Mouse (Mus musculus): ENCODE data around the gene Nup54. TPM values are rescaled to one million over a fixed set of nuclear protein-coding genes. Genes with fewer than 3 reads are reported as not detected.

Gene Nup54
- total RNA-seq, 2 experiments from 2014 or later = 48.8 to 53.0 TPM

GRCm38 (mm10) chr5:92413271-92413981 lies 21.6 kb downstream of the Nup54 start:
- no peak for DNase-seq (ENCODE audit: low spot score in 2 of 2)

- no peak for DNase-seq (ENCODE audit: low spot score in 2 of 2)
These were observed 23.4 kb downstream of the Nup54 start for GRCm38 (mm10) chr5:92411461-92412140.

GRCm38 (mm10) chr5:92410486-92410885 lies 24.5 kb downstream of the Nup54 start:
- no peak for DNase-seq (ENCODE audit: low spot score in 2 of 2)

- DNase-seq (ENCODE audit: low spot score in 2 of 2) = no peak
These were observed 25.5 kb downstream of the Nup54 start for GRCm38 (mm10) chr5:92409361-92410155.

- DNase-seq (ENCODE audit: low spot score in 2 of 2) = no peak
These were observed 30.7 kb downstream of the Nup54 start for GRCm38 (mm10) chr5:92404400-92404678.

GRCm38 (mm10) chr5:92403562-92404399 lies 31.2 kb downstream of the Nup54 start:
- DNase-seq (ENCODE audit: low spot score in 2 of 2) = no peak

DNA sequence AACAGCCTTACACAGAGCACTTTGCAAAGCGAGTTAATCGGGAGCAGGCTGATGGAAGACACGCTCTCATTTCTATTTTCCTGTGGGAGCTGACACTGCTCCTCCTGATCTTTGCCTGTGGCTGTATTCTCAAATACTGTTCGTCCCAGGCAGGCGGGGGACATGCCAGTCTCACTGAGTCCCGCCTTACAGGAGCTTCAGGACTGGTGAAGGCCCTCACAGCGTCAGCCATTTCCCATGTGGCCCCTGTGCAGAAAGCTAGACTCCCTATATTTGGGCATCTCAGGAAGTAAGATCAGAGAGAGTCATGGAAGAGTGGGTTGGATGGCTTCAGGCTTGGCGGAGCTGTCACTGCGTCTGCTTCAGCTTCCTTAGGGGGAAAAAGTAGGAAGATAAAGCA lies 32.2 kb downstream of the Nup54 start:
- DNase-seq (ENCODE audit: low spot score in 2 of 2) = no peak

DNA sequence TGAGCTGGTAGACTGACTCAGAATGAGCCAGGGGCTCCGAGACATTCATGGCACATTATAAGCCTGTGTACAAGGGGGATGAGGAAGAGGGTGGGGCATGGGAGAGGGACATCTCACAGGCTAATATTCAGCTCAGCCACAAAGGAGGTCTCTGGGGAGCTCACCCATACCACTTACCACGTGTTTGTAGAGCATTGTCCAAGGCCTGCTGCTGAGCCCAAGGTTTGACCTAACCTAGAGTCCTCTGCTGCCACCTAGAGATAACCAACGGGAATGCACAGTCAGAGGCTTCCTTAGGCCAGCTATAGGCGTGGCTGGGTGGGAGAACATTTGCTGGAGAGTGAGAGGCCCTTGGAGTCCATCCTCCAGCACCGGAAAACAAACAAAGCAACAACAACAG lies 36.9 kb downstream of the Nup54 start:
- peak in 1 of 2 experiments; percentile 53 for DNase-seq (ENCODE audit: low spot score in 2 of 2)

GRCm38 (mm10) chr5:92396476-92396875 lies 38.5 kb downstream of the Nup54 start:
- DNase-seq (ENCODE audit: low spot score in 2 of 2) = no peak

DNA sequence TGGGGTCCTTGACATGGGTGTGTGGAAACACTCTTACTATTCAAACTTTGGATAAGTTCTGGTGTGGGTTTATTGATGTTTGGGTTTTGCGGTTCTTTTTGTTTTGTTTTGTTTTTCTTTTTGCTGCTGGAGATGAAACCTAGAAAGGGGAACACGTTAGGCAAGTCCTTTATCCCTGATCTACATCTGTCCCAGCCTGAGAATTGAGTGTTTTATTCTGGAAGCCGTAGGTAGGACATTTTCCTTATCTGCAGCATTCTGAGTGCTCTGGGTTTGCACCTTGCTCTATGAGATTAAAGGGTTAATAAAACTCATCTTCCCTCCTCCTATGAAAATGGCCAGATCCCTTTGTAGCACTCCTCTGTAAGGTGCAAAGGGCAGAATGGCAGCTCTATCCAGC lies 39.3 kb downstream of the Nup54 start:
- no peak for DNase-seq (ENCODE audit: low spot score in 2 of 2)

DNA sequence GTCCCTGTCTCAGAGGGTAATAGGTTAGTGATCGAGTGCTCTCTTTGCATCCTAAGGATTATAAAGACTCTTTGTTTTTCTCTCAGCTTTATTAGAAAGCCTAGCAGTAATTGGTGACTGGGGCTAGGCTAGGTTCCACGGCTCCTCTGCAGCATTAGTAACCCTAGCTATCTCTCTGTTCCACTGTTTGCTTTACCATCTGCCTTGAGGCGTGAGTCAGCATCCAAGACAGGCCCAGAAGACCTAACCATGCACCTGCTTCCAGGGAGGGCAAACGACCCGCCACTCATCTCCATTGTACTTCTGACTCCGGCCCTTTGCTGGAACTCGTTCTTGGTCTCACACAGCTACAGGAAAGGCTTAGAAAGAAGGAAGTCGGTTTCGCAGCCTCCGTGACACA lies 41.2 kb downstream of the Nup54 start:
- no peak for DNase-seq (ENCODE audit: low spot score in 2 of 2)

DNA sequence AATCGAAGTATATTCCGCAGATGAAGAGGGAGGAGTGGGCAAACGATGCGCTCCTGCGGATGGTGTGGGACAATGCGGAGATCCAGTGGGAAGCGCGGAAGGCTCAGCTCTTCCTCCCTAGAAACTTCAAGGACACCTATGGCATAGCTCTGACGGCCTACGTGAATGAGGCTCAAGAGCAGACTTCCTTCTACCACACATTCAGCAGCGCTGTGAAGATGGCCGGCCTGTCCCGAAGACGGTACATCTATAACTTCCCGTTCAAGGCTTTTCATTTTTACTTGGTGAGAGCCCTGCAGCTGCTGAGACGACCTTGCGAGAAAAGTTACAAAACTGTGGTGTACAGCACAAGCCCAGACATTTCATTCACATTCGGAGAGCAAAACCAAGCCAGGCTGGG lies 42.5 kb downstream of the Nup54 start:
- no peak for DNase-seq (ENCODE audit: low spot score in 2 of 2)

DNA sequence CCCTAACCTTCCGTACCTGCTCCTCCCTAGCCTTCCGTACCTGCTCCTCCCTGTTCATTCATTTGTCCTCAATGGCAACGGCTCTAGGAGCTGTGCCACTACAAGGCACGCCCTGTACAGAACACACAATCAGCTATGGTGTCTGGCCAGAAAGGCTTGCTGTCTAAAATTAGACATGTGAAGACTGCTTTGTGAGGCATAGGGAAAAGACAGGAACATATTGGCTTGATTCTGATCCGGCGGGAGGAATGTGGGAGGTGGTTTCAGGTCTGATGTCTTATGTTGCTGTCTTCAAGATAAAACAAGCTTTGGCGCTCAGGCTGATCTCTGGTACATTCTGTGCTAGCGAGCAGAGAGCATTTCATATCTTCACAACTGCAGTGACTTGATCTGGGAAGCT lies 44.4 kb downstream of the Nup54 start:
- no peak for DNase-seq (ENCODE audit: low spot score in 2 of 2)

- DNase-seq (ENCODE audit: low spot score in 2 of 2) = no peak
These were observed 45.0 kb downstream of the Nup54 start for GRCm38 (mm10) chr5:92389977-92390376.

DNA sequence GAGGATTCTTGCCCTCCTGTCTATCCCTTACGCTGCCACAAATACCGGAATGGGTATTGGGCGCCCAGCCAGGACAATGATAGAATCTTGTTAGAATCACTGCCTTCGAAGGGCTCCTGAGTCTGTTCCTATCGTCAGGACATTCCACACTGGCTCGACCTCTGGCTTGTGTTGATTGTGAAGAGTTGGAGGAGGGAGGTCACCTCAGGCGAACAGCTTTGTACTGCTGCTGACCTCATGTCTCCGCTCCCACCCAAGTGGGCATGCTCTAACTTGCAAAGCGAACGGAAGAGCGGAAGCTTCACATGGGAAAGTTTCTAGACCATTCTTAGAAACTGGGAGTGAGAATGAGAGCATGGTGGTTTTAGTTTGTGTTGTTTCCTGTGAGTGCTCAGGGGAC lies 47.6 kb downstream of the Nup54 start:
- no peak for DNase-seq (ENCODE audit: low spot score in 2 of 2)

DNA sequence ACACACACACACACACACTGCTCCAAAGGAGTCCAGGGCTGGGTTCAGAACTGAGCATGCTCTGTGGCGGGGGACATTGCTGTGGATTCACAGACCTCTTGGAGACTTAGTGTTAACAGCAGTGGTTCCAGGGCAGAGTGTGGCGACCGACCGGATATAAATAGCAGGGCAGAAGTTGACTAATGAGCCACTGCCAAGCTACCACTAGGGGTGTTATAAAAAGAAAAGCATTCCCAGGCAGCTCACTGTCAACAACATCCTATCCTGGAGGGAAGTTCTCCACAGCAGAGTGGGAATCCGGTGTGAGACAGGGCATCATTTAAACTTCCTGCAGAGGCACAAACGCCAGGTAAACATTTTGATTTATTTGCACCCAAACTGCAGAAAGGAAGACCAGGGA lies 48.4 kb downstream of the Nup54 start:
- DNase-seq (ENCODE audit: low spot score in 2 of 2) = no peak

GRCm38 (mm10) chr5:92386102-92386501 lies 48.9 kb downstream of the Nup54 start:
- no peak for DNase-seq (ENCODE audit: low spot score in 2 of 2)

GRCm38 (mm10) chr5:92384855-92385254 lies 50.2 kb downstream of the Nup54 start:
- no peak for DNase-seq (ENCODE audit: low spot score in 2 of 2)

DNA sequence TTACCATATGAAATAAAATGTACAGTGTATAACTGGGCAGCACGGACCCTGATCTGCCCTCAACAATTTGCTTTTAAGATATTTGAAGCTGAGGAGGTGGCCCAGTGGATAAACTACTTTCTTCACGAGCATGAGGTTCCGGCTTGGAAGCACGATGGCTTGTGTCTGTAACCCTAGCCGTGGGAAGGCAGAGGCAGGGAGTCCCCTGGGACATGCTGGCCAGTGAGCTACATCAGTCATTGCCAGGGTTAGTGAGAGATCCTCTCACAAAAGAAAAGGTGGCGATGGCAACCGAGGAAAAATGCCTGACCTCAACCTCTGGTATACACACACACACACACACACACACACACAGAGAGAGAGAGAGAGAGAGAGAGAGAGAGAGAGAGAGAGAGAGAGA lies 51.3 kb downstream of the Nup54 start:
- DNase-seq (ENCODE audit: low spot score in 2 of 2) = no peak

DNA sequence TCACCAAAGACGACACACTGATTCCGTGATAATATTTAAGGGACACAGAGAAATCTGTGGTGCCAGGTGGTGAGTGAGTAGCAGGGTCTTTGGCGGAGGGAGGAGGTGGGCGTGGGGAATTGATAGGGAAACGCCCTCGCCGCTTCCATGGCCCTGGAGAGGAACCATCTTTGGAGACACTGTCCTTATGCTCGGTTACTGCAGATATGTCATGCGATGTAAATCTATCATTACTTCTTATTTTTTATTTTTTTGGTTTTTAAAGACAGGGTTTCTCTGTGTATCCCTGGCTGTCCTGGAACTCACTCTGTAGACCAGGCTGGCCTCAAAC lies 52.7 kb downstream of the Nup54 start:
- no peak for DNase-seq (ENCODE audit: low spot score in 2 of 2)

DNA sequence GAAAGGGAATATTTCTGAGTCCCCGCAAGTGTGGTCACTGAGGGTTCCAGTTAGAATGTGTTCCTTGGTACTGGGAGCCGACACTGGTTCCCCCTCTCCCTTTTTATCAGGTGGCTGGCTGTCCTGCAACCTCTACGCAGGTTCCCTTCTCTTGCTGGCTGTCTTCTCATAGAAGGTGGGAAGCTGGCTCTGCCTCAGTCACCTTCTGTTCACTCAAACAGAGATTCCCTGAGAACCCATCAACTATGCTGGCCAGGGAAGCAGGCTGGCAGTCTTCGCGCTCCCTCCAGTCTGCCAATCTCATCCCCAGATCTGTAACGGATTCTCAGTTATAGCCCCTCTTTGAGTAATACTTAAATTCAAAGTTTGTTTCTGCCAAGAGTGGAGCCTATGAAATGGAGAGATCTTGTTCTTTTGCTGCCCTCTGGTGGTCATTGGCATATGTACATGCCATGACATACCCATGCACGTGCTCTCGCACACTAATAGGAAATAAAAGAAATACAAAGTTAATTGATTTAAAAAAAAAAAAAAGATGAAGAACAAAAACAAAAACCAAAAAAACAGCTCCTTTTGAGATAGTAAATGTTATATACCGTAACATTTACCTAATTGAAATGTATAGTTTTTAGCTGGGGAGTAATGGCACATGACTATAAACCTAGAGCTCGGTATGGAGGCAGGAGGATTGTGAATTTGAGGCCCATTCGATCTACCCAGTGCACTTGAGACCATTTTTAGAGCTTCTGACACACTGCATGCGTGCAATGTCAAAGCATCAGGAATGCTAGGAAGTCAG lies 53.3 kb downstream of the Nup54 start:
- DNase-seq (ENCODE audit: low spot score in 2 of 2) = peak in 1 of 2 experiments; percentile 39
